Mouse (Mus musculus) gastrocnemius, postnatal 10 days (tissue): ENCODE results near the gene 1700013G24Rik. TPM values are rescaled to one million over a fixed set of nuclear protein-coding genes. Genes with fewer than 3 reads are reported as not detected.

ENCODE experiments used
- DNase-seq: peaks from one replicate; pipeline ENCODE4 v3.0.0; 2021; ENCODE audit warnings: mixed read lengths
- total RNA-seq, 2 experiments: library from RNA; stranded (reverse); gene quantifications; 2 replicates each; pipeline ENCODE4 v1.2.3; 2021

1700013G24Rik gene
- total RNA-seq, 2 experiments from 2014 or later = not detected

GRCm38 (mm10) chr4:137457292-137457691, 4.2 kb downstream of the 1700013G24Rik start:
- DNase-seq = no peak

- DNase-seq = no peak
Measured at GRCm38 (mm10) chr4:137458310-137458709, 5.2 kb downstream of the 1700013G24Rik start.

DNA sequence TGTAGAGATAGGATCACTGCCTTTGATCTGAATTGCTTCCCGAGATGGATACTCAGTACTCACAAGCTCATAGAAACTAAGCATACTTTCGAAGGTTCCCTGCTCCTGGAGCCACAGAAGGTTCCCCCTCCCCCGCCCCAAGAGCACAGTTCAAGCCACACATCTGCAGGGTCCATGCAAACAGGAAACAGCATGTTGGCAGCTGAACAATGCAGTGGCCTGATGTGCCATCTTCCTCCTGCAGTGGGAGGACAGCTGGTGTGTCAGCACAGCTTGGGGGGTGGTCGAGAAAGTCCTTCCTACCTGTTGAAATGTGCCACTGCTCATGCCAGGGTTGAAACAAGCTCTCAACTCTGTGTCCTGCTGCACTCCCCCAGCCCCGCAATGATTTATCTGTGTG, 5.8 kb downstream of the 1700013G24Rik start:
- no peak for DNase-seq

DNA sequence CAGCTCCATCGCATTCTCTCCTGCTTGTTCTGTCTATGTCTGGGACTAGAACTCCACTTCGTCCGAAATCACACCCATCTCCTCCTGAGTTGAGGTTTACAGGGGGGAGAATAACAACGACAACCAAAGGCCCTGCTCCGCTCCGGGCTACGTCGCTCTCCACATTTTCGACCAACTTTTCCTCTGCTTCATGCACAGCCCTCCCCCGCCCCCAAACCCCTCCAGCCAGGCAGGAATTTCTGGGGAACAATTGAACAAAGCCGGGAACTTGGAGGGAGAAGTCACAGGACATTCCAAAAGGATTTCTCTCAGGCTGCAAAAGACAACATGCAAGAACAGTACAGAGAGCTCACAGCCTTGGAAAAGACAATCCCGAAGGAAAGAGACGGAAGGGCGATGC, 7.6 kb downstream of the 1700013G24Rik start:
- DNase-seq = no peak

- no peak for DNase-seq
Measured at GRCm38 (mm10) chr4:137461217-137461616, 8.1 kb downstream of the 1700013G24Rik start.

GRCm38 (mm10) chr4:137461981-137462690, 9.1 kb downstream of the 1700013G24Rik start:
- no peak for DNase-seq

DNA sequence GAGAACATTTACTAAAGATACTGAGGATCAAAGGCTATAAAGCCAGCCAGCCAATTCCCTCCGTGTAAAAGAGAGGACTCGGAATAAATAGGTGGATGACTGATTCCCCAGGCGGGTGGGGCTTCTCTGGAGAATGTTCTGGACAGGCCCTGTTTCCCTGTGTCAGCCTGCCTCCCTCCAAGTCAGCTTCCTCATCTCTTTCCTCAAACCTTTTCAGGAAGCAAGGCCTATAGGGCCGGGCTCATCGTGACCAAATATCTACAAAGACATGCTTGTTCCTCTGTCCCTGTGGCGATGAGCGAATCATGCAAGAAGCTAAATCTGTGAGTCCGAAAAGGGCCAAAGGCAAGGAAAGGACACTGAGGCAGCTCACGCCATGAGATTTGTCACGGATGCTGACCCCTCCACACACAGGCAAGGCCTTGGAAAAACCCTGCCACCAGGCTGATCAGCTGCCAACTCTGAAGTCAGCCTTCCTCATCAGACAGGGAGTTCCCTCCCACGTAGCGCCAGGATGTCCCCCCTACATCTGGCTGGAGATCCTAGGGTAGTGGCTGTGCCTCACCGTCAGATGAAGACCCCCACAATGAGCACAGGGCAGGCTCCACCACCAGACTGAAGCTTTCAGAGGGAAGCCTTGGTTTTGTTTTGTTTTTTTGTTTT, 12.2 kb downstream of the 1700013G24Rik start:
- no peak for DNase-seq

DNA sequence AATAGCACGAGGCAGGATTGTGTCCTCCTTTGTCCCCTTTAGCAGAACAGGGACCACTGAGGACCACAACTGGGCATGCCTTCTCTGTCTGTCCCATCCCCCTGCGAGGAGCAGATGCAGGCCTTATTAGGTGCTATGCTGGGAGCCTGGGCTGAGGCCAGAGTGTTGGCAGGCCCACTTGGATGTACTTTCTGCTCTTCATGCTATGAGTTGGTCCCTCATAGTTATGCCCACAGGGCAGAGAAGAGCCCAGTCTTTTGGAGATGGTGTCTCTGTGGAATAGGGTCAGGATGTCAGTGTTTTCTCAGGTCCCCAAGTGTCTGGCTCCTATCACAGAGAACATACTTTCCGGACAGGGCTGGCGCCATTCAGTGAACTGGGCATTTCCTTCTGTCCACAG, 13.9 kb downstream of the 1700013G24Rik start:
- DNase-seq = no peak

- DNase-seq = no peak
Measured at GRCm38 (mm10) chr4:137467525-137467924, 14.4 kb downstream of the 1700013G24Rik start.

DNA sequence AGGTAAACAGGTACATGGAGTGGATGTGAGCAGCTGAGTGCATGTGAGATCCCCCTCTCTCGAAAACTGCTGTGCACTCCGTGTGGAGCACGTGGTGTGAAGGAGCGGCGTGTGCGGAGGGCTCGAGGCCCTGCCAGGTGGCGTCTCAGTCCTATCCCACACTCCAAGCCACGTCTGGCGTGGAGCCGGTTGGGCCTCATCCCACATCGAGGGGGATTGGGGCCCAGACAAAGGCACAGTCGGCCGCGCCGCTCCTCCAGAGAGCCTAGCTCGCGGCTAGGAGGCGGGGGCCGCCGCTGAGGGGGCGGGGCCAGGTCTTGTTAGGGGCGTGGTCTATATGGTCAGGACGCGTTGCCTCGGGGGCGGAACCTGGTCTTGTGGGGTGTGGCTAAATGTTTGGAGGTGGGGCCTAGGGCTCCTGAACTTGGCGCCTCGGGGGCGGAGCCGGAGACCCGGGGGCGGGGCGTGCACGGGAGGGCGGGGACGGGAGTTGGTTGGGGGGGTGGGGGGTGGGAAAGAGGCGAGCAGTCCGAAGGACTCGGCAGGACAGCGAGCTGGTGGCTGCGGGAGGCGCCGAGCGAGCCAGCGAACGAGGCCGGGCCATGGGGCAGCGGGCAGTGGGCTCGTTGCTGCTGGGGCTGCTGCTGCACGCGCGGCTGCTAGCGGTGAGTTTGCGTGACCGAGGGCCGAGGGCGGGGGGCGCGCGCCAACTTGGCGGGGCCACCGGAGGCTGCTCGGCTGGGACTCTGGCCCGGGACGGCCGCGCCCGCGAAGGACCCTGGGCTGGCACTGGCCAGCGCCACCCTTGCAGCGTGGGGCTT, 15.4 kb downstream of the 1700013G24Rik start, which contains the start of gene Hspg2:
Hspg2 (plus strand) TSS at position 510 of the 821 bp plus-strand sequence.
- peak; percentile 99 for DNase-seq

DNA sequence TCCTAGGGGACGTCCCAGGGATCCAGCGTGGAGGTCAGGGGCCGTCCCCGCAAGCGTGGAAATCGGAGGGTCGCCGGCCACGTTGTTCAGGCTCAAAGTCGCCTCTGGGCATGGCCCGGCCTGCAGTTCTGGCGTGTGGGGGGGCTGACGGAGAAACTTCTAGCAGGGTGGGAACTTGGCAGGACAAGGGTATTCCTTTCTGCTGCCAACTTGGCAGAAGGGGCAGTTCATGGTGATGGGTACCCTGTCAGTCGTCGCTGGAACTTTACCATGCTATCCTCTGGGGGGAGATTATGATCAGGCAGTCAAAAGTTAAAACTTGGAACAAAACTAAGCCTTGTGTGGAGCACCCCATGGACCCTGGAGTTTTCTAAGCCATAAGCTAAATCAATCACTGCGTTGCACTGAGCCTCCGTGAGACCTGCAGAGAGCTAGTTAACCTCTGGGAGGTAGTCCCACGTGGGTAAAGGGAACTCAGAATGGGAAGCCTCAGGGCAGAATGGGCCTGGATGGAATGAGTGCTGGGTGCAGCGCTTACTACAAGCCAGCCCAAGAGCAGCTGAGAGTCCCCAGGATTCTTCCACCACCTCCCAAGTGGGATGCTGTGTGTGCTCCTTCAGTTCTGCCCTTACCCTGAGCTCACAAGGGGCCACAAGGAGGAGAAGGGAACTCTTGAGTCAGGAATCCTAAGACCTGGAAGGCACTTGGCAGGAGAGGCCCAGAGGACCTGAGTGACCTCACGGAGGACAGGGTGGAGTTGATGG, 16.2 kb downstream of the 1700013G24Rik start:
- DNase-seq = no peak

DNA sequence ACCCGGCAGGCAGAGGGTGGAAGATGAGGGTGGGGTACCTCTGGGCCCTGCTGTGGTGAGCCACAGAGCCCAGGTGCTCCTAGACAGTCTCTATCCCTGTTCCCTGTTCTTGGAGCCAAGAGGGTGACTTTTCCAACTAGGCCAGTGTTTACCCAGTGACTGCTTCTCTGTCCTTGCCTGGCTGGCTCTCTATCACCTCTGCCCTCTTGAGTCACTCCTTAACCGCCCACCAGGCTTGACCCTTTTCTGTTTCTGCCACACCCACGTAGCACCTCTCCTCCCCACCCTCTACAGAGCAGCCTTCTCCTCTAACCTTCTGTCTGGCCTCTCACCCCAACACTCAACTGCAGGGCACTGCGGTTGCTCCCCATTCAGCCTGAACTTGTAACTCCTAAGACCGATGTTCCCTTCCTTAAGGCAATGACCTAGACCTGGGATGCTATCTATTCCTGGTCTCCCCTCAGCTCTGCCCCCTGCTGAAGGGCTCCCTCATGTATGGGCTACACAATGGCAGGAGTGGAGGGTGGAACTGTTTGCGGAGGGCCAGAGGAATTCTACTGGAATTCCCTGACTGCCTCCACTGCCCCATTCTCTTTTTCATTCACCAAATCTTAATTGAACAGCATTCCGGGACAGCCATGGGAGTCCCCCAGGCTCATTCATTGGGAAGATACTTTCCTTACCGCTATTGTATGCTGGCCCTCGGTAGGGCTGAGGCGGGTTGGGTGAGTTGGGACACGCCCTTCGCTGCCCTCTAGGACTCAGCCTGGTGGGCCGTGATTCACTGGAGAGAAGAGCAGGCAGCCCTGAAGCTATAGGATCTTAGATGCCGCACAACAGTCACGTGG, 17.0 kb downstream of the 1700013G24Rik start:
- DNase-seq = no peak

DNA sequence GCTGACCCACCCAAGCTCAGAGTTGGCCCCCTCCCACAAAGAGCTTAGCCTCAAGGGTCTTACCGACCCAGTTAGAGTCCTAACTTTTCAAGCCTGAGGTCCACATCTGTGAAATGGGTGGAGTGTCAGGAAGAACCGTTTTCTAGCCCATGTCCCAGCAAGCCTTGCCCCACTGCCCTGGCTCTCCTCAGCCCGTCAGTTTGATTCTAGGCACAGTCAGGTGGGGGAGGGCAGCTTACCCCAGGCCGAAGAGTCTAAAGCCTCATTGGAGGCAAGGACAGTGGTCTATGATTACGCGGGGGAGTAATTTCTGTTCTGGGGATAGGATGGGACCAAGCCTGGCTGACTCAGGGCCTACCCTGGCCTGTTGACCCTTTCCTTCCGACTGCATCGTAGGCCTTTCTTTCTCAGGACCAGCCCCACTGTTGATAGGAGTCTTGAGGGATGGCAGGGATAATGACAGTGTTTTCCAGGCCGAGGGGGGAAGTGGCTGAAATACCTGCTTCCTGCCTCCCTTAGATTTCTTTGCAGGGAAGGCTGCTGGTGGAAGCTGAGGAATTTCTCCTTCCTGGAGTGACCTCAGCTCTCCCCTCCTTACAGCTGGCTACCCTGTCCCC, 17.7 kb downstream of the 1700013G24Rik start:
- DNase-seq = no peak

GRCm38 (mm10) chr4:137471326-137471725, 18.2 kb downstream of the 1700013G24Rik start:
- no peak for DNase-seq

- DNase-seq = no peak
Measured at GRCm38 (mm10) chr4:137473240-137473639, 20.2 kb downstream of the 1700013G24Rik start.

DNA sequence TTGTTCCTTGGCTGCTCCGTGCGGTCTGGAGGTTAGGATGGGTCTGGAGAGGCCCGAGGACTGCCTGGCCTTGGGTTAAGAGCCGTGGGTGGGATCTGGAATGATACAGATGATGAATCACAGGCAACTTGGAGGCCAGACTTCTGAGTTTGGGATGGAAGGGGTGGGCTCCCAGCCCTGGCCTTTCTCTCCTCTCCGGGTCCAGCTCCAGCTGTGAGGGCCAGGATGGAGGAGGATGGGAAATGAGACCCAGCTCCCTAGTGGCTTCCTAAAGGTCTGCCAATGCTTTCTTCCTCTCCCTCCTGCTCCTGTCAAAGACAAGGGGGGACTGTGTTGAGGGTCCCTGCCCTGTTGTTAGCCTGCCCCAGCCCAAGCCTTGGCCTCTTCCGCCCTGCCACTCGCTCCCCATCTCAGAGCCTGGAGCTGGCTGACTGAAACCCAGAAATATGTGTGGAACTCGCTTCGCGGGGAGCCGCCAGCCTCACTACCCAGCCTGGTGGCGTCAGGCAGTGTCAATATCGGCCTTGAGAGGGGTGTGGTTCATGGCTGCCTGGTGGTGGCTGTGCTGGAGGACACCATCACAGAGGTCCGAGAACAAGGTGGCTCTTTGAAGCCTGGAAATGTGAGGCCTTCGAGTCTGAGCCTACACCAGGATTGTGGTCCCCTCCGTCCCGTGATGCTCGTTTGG, 20.8 kb downstream of the 1700013G24Rik start:
- DNase-seq = peak; percentile 58

DNA sequence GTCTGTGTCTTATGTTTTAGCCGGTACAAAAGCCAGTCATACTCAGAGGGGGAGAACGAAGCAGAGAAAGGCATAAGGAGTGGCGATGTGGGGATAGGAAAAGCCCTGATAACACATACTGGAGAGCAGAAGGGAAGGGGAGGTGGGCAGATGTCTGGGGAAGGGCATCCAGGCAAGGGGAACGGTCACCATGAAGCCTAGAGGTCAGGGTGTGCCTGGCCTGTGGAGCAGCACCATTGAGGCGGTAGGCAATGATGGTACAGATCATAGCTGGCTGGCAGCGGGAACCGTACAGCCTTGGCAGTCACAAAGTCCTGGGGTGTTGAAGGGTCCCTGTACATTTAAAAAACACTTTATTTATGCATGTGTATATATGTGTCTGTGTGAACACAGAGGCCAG, 21.6 kb downstream of the 1700013G24Rik start:
- DNase-seq = no peak

GRCm38 (mm10) chr4:137475271-137476050, 22.4 kb downstream of the 1700013G24Rik start:
- DNase-seq = no peak

DNA sequence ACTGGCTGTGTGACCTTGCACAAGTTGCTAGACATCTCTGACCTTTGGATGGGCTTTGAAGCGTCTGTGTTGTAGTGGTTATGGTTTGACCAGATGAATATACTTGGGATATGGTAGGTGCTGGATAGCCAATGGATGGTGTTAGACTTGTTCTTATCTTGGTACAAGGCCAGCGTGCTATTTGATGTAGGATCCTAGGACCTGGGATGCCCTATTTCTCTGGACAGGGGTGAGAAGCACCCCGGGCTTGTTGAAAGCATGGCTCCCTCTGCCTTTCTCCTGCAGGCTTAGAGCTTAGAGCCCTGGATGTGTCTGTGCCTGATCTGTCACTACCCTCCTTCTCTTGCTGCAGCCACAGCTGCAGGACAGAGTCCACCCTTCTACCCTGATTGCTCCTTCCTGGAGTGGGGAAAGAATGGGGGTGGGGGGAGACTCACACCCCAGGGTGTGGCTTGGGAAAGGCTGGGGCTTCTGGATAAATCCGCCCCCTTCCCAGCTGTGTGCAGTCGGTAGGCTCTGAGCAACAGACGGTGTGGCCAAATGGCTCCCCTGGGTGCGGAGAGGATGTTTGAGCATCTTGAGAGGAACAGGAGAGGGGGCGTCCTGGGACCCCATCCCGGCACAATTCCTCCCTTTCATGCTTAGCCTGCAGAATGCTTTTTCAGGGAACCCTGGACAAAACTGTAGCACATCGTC, 23.1 kb downstream of the 1700013G24Rik start:
- DNase-seq = peak; percentile 78
